Mouse (Mus musculus) adrenal gland (tissue): ENCODE measurements at regions not wholly inside any gene's neighbourhood (a gene's known extent, or its start where the extent isn't known, plus 50 kb on each side); places are given as distances from the start of the nearest gene placed in this dataset.
"Not testable (repeated sequence)": the region's sequence is repeated elsewhere in the genome, so short reads cannot be mapped to it uniquely, and the experiment has no call there.

Experiments
- intact Hi-C: fragments of 180-260 bp; cut with DNase I; formaldehyde crosslinking; loops from one replicate; pipeline ENCODE4 v1.15.1; 2025

DNA sequence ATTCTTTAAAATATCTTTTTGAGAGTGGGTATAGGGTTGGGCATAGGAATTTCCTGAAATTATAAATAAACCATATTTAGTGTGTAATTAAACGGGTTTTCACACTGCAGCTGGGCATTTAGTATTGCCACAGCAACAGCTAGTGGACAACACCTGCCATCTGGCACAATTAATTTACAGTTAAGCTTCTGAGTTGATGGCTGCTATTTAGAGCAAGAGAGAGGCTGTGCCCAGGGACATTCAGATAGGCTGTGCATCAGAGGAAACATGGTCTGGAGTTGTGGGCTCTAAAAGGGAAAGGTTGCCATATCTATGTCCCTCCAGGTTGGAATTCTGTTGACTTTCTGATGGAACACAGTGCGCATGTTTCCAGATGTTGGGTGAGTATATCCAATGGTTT lies 227.1 kb downstream of the Pth2r start:
- intact Hi-C loops = no loop called here

DNA sequence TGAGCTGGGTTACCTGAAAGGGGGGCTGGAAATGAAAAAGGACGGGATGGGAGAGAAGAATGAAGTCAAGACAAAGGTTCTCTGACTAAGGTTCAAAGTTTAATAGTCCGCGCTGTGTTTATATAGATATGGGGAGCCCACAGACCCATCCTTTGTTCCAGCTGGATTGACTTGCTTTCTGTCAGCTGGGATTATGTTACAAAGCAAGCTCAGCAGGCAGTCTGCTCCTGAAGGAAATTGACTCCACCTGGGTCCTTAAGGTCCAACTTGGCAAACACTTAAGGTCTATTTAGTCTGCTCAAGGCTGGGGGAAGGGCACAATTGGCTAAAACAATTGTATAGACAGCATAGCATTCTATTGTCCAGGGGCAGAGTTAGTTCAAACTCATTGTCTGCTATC lies 253.8 kb downstream of the Pth2r start:
- intact Hi-C loops = no loop called here

DNA sequence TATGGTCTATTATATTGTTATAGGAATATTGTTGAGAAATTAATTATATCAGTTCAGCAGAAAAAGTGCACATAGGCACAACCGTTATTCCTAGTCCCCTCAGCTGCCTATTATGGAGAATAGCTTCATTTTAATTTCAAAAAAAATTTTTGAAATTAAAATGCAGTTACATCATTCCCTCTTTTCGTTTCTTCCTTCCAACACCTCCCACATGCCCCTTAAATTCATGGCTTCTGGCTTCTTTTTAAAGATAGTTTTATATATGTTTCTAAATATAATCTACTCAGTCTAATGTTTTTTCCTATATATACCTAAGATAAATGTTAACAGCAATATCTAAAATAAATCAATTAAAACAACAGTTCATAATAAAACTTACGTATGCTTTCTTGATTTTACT lies 256.7 kb downstream of the Pth2r start:
- intact Hi-C loops = no loop called here

DNA sequence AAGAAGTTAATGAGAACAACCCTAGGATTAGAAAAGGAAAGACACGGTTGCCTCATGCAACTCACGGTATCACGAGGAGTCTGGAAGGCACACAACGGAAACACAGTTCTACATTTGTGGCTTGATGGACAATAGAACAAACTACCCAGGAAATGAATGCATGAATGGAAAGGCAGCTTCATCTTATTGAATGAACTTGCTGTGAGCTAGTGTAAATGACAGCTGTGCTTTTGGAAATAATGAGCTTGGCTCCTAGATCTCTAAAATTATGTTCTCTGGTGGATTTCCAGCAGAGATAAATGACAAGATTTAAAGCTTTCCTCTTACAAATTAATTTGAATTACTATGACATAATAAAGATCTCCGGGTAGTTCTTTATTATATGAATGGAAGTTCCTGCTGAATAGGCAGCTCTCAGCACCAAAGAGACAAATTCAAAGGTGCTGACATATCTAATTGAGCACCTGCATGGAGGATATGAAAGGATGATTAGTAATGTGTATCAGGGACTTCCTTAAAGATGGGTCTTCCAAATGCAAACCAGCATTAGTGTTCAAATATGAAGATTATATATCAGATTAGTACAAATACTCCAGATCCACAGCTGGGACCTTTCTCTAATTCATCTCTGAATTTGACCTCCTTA lies 262.5 kb downstream of the Pth2r start:
- intact Hi-C loops = no loop called here

DNA sequence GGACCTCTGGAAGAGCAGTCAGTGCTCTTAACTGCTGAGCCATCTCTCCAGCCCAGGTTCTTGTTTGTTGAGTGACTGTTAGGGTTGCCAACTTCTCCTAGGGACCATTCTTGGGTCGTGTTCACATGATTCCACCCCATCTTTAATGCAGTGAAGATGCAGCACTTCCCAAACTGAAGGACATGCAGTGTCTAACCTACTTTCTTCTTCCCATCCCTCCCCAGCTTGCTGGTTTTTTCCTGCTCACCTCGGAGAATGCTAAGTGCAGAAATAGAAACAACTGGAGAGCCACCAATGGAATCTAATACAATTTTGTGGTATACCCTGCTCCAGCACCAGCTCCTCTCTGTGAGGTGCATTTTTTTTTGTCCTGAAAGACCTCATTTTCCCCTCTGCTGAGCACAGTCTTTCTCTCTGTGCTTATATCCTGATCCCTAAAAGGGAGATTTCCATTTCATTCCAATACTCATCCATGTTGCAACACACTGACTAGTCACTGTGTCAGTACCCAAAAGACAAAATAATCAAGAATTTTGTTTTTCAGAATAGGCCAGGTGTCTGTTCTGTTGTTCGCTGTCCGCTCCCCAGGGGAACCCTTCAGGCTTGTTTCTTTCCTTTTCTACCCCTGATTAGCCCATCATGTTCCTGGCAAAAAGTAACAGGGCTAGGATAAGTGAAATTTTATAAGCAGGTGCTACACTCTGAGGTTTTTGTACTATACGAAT lies 263.6 kb downstream of the Pth2r start:
- intact Hi-C loops = no loop called here

DNA sequence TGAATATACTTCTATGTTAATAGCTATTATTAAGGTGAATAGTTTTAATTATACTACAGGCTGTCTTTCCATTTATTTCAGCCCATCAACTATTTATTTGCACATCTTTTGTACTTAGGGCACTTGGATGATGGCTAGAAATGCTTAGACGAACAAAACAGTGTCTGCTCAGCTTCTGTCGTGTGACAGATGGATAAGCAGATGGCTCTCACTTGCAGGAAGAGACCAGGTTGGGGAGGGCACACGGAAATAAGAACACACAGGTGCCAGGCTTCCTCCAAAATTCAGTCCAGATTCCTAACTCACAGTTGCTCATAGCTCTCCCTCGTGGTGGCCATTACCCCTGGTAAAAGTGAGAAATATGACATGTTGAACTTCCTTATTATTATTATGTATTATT lies 267.0 kb downstream of the Pth2r start:
- intact Hi-C loops = no loop called here

DNA sequence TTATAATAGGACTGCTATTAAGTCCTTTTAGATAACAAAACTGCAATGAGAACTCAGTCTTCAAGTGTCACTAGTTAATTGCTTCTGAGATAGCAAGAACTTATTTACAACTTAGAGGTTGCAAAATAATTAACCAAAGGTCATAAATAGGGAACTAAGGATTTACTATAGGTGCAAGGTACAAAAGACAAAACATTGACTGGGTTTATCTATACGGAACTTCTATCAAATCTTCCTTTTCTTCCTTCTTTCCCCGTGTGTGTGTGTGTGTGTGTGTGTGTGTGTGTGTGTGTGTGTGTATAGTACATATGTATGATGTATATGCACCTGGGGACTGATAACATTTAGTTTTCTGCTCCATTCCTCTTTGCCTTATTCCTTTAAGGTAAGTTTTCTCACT lies 305.5 kb downstream of the Pth2r start:
- intact Hi-C loops = no loop called here

DNA sequence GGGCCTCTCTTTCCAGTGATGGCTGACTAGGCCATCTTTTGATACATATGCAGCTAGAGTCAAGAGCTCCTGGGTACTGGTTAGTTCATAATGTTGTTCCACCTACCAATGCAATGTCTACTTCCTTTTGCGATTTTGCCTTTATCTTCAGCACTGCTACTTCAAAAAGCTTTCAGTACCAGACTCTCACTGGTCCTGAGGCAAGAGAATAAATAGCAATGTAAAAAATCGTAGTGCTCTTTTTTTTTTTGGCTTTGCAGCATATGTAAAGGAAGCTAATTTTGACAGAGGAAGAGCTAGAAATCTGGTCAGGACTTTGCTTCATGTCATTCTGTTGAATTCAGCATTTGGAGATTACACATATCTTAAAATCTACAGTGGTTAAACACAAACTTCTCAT lies 291.0 kb upstream of the Crygf start:
- intact Hi-C loops = no loop called here

DNA sequence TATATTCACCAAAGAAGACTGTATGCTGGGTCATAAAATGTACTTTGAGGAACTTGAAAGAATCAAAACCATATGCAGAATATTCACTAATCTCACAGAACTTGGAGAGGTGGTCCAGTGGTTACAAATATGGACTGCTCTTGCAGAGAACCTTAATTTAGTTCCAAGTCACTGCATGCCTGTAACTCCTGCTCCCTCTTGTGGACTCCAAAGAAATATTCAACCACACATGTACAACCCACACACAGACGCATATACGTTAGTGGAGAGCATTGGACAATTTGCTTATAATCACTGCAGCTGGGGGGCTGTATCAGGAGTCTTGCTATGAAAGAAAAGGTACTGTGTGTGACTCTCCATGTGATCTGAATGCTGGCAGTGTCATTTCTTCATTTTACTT lies 271.9 kb upstream of the Crygf start:
- intact Hi-C loops = loop anchor here (2.0 kb wide), 1 partner anchor 342 kb away; no protein-coding TSS in a partner anchor

DNA sequence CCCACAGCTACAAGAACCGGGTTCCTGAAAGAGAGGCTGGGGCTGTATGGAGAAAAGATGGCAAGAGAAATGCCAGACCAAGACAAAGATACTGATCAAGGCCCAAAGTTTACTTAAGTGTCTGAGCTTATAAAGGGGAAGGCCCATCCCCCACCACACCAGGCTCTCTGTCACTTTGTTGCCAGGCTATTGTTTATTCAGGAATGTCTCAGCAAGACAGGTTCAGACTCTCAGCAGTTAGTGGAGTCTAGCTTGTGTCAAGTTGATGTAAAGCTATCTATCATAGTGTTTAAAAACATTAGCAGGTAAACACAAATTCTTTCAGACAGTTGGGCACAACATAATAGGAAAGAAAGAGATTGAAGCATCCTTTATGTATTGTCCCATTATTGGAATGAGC lies 244.4 kb upstream of the Crygf start:
- intact Hi-C loops = no loop called here

DNA sequence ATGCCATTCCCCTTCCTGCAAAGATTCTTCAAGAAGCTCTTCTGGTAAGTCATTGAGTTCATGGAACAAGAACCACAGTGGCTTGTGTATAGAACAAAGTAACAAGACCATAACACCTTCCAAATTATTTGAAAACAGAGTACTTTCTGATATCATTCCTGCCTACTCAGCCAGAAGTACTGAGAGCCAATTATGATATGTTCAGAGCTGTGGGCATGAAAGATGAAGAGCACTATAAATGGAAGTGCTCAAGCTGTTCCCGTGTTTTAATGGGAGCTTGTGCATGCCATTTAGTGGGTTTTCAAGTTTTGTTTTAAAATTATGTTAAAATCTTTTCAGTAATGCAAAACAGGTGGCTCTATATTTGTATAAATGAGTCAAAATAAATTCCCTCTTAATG lies 239.0 kb upstream of the Crygf start:
- intact Hi-C loops = no loop called here

DNA sequence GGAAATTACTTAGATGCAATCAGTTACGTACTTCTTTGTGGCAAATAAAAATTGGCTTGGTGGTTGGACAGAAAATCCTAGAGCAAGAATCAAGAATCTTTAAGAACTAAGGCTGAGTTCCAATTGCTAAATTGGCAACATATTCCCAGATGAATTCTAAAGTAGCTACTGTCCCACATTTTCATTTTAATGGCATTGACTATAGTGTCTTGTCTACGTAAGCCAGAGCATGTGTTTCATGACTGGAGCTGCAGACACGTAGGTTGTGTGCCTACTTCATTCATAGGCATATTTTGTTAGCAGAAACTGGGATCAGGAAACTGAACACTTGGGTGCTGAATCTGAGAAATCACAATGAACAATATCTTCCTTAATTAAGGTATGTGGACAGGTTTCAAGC lies 196.1 kb upstream of the Crygf start:
- intact Hi-C loops = no loop called here

DNA sequence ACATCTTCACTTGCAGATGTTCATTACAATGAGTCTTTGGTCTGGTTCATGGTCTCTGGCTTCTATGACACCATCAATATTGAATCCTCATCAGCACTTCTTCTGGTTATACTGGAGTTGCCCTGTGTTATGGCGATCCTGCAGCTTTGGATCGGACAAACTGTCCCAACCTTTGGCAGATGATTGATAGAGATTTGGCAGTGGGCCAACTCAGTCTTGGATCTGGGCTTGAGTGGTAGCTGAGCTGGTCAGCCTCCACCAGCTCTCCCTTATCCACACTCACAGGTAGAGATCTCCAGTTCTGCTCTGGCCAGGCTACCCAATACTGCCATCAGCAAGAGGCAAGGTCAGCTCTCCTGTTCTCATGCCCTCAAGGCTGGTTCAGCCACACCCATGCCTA lies 168.4 kb upstream of the Crygf start:
- intact Hi-C loops = no loop called here

DNA sequence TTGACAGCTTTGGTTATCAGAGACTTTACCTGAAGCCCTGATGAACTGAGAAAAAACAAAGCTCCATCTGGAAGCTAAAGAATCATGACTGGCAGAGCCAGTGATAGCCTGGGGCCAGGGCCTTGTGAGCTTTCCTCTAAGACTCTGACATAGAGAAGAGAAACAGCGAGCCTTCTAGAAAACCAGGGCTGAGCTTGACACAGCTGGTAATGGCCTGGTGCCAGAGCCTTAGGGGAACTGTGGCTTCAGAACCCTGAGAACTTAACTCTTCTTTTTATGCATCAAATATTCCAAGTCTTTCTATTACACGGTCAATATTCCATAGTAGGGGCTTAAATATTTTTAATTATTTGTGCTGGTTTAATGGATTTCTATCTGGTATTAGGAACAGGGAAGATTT lies 165.2 kb upstream of the Crygf start:
- intact Hi-C loops = no loop called here

DNA sequence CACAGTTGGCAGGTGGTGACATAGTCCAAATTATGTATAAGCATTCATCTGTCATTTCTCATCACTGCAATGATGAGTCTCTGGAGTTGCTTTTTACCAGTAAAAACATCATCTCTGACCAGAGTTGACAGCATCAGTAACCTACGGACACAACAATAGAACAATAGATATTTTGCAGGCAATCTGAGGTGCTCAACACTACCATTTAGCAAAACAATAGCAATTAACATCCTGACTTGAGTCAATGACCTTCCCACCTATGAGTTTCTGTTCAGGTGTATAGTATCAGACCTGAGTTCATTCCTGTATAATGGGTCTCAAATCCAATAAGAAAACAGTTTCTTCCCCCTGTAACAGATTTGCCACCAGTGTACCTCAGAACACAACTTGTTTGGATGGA lies 126.1 kb upstream of the Crygf start:
- intact Hi-C loops = no loop called here

DNA sequence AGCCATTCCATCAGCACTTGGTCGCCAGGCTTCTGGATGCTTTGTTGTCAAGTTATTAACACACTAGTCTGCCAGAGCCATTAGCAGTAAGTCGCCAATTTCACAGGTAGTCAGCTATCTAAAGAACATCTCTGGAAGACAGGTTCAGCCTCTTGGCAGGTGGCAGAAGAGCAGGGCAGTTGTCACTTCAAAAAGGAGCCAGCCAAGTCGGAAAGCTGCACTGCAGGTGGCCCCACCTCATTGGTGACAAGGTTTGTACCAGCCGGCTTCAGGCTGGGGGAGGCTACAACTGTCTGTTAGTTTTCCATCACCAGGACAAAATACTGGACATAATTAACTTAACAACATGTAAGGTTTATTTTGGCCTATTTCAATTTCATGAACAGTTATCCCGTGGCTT lies 105.5 kb upstream of the Crygf start:
- intact Hi-C loops = no loop called here

DNA sequence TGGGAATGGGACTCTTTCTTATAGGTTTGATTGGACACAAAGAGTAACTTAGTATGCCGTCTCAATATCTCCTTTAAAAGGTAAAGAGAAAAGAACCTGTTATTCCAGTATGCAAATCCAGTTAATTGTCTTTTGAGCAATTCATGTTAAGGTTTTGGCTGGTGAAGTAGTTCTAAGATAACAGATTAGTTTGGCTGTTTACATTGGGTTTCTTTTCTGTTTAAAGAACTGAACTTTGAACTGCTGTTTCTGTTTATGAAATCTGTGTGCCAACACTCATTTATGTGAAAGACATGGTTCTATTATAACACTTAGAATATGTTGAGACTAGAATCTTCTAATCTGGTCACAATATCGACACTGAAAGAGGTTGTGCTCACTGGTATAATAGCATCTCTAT lies 85.2 kb upstream of the Crygf start:
- intact Hi-C loops = no loop called here

DNA sequence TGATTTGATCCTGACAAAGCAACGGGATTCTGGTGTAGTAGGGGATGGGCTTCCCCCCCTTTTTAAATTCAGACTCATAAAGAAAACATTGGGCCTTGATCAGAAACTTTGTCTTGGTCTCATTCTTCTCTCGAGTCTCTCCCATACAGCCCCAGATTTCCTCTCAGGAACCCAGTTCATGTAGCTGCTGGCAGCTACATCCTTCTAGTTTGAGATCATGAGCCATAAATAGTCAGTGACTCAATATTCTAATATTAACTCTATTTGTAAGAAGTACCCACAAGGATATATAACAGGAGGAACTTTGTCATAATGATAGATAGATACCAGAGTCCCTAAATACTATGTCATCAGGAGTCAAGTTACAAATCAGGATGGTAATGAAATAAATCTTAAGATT lies 79.3 kb upstream of the Crygf start:
- intact Hi-C loops = no loop called here

DNA sequence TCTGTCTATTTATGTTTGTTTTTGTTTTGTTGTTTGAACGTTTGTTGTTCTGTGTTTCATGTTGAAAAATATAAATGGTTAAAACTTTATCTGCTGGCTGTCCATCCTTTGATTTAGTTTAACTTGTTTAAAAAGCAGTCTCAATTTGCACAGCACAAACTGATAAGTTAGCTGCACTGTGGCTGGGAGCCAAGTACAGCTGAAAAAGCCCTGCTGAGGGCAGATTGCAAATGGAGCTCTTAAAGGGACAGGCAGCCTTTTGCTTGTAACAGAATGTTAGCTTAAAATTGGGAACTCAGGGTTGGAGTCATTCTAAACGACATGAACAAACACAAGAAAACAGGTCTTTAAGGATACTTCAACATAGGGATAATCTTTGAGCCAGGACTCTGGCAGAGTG lies 52.6 kb upstream of the Crygf start:
- intact Hi-C loops = not testable (repeated sequence)
